Mouse (Mus musculus): ENCODE measurements around the gene Kbtbd12. TPM values are rescaled to one million over a fixed set of nuclear protein-coding genes. Genes with fewer than 3 reads are reported as not detected.

Gene Kbtbd12
- polyA plus RNA-seq, 2 experiments from 2014 or later: not detected

DNA sequence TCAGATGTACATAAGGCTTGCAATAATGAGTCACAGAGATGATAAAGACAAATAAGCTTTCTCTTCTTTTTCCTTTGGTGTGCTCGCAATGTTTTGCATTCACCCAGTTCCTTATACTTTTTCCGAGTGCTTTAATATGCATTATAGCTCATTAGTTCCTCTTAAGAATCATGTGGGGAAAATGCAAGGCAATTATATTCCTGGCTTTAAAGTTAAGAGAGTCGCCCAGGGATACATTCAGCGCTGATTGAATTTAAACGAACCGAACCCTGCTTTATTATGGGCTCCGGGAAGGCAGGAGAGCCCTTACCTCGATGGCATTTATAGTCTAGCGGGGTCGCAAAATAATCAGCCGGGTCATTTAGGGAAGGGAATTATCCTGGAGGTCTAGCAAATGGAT, 10.8 kb downstream of the Kbtbd12 start:
- ATAC-seq: no peak

DNA sequence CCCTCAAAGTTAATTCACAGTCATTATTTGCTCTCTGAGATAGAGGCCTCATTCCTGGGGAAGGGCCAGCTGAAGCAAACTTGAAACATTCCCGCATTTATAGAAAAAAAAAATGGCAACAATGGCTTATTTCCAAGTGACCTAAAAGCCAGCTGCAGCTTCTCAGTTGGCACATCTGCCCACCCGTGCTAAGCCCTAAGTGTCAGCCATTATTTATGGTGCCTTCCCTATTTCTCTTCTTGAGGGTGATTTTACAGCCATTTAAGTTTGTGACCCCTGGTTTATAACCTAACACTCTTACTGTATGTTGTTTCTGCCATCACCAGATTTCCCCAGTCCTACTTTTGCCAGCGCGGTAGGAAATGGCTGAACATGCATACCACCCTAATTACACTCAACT, 11.3 kb downstream of the Kbtbd12 start:
- no peak for ATAC-seq

DNA sequence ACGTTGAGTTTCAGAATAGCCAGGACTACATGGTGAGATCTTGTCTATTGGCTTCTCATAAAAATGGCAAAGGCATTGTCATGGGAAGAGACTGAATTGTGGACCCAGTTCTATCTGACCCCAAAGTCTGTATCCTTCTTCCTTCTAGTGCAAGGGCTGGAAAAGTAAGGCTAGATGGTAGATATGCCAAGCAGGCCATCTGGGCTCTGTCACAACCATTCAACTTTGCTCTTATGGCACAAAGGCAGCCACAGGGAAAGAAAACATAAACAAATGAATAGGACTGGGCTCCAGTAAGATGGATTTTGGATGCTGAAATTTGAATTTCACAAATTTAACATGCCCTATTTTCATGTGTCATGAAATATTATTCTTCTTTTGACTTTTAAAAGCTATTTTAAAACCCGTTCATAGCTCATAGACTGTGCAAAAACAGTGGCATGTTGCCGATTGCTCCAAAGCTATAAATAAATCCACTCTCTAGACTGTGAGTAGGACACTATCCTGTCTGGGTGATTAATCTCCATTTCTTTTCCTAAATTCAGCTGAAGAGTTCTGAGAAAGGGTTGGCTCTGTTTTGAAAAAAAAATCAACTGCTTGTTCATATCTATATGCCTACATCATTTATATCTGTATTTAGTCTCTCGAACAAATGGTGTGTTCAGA, 15.8 kb downstream of the Kbtbd12 start:
- no peak for ATAC-seq

DNA sequence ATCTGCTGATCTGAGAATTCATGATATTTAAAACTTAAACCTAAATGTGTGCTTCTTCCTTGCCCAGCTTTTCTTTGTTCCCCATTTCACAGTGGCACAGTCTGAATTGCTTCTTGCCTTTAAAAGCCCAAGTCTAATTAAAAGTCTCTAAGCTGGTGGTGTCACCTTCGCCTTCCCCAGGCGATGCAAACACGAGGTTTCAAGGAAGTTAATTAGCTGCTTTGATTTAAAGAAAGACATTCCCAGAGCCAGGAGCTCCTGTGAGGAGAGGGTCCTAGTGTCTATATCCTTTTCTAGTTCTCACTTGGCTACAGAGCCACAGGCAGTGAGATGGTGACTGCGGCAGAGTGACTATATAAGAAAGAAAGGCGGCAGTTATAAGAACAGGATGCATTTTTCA, 18.2 kb downstream of the Kbtbd12 start:
- ATAC-seq: no peak

DNA sequence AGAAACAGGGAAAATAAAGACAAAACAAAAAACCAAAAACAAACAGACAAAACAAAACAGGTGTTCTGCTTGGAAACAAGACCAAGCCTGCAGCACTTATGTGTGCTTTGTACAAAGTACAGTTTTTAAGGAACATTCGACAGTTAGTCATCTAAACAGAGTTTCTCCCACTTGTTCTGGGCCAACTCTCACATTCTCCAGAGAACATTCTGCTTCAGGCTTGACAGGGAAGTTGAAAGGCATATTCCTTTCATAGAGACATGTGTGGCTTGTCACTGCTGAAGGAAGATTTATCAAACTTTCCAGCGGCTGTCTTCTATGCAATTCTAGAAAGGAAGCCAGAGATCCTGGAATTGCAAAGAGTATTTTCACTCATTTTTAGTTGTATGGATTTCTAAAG, 22.4 kb downstream of the Kbtbd12 start:
- no peak for ATAC-seq

DNA sequence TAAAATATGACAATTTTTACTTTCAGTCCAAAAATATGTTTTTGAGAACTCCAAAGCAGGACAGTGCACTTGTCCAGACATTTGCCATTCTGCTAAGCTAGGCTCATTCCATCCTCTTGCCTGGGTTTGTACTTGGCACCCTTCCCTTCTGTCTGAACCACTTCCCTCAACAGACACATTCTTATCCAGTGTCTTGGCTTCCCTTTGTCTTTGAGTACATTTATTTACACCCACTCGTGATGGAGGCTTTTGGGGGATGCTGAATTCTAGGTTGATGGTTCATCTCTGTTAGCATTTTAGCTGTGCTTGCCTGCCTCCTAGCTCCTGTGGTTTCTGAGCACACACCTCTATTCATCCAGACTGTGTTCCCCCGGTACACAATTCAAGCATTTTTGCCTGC, 31.3 kb downstream of the Kbtbd12 start:
- ATAC-seq: no peak

DNA sequence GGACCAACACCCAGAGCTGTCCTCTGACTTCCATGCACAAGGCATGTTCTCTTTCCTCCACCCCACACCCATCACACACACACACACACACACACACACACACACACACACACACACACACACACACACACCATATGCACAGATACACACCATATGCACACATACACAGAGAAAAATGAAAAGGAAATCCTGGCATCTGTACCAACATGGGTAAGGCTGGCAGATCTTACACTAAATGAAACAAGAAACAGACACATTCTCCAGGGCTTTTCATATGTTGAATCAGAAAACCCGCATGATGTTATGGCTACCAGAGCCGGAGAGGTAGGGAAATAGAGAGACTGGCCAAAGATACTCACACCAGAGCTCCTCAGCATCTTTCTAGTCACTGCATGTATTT, 32.0 kb downstream of the Kbtbd12 start:
- no peak for ATAC-seq

DNA sequence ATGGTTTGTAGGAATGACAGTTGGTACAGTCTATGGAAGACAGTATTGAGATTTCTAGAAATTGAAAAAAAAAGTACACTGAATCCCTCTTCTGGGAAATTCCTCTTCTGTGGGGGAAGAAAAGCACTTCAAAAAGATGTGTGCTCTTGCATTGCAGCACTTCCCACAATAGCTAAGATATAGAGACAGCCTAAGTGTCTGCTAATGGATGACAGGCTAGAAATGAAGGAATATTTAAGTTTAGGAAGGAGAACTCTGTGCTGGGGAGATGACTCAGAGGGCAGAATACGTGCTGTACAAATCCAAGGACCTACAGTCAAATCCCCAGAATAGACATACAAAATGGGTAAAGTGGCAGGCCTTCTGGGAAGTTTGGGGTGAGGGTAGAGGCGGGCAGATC, 32.5 kb downstream of the Kbtbd12 start:
- no peak for ATAC-seq

DNA sequence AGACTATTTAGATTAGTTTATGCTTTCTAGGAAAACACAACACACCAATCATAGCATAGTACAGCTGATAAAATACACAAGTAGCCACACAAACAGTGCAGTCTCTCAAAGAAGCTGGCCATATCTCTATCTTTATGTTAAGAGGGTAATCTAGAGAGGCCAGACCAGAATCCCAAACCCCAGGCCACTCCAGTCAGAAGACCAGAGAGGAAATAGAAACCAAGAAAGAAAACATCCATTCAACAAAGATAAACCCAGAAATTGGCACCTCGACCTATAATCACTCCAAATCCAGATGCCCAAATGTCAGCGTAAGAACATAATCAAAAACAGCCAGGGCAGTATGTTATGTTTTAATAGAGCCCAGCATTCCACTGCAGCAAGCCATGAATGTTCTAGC, 41.6 kb downstream of the Kbtbd12 start:
- ATAC-seq: no peak

DNA sequence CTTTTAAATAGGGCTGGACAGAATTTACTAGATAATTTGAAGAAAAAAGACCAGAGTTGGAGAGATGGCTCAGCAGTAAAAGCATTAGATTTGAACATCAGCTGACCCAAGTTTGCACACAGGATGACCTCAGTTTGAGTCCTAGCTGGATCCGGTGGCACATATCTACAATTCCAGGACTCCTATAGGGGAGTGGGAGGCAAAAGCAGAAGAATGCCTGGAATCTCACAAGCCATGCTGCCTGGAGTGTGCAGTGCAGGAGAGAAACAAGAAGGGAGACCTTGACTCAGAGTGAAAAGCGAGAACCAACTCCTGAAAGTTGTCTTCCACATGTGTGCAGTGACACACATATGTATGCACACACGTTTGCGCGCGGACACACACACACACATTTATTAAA, 45.4 kb downstream of the Kbtbd12 start:
- ATAC-seq: no peak

DNA sequence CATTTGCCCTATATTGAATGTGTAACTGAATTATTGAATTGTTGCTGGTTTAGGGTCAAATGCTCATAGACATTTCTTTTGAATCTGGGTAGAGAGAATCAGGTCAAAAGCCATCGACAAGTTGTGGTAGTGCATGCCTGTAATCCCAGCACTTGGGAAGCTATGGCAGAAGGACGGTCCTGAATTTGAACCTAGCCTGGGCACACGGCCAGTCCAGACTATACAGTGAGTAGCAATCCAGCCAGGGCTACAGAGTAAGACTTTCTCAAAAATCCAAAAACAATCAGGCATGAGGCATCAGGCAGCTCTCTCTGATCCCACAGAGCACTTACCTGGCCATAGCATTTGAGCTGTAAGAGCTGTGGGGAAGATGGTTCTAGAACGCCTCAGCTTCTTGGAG, 47.5 kb downstream of the Kbtbd12 start:
- no peak for ATAC-seq

DNA sequence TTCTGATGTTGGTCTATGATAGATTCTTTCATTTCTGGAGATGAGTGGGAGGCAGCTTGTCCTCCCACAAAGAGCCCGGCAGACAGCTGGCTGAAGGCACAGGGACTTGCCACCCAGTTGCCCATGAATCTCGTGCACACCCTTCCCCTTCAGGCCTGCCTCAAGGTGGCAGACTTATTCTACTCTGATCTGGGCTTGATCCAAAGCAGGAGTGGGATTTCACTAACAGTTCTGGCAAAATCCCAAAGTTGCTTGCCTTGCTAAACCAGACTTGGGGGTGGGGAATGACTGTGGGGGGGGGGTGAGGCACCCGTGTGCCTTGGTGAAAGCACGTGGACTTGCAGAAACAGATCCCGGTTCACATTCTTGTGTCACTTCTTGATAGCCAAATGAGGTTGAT, 48.2 kb downstream of the Kbtbd12 start:
- no peak for ATAC-seq

DNA sequence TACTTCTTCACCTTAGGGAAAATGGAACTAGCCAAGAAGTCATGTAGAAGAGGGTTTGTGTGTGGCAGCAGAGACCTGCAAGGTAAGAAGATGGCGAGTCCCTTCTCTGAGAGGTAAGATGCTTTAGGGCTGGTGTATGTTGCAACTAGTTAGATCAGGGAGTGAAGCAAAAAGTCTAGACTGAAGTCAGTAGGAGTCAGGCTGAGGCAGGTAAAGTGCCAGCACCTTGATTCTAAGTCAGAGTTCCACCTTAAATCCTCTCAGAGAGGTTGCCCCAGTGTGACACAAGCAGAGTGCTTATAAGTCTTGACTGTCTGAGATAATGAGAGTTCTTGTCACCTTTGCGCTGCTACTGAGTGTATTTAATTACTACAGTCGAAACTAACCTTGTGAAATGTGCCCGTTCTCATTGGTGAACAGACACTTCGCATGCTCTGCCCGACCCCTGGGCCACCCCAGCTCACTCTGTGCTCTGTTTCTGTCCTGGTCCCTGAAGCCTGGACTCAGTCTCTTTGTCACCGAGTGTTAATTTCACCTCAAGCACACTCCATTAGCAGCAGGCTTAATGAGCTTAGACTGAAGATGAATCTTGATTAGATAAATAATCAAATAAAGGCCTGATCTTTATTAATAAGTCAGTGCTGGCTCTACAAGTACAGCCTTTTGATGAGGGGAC, 49.0 kb downstream of the Kbtbd12 start:
- ATAC-seq: no peak

DNA sequence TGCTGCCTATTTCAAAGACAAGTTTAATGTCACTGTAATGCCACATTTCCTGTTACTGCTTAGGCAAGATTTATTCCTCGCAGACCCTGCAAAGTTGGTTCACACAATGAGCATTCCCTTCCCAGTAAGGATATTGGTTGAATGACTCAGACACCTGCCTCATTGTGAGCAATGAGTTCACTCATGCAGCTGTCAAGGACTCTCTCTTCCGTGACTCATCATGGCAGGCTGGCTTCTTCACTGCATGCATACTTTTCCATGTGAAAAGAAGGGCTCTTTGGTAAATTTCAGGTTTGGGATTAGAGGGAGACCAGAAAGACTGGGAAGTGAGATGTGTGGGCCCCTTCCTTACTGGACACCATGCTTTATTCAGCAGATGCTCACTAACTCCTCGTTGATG, 50.7 kb downstream of the Kbtbd12 start:
- no peak for ATAC-seq

DNA sequence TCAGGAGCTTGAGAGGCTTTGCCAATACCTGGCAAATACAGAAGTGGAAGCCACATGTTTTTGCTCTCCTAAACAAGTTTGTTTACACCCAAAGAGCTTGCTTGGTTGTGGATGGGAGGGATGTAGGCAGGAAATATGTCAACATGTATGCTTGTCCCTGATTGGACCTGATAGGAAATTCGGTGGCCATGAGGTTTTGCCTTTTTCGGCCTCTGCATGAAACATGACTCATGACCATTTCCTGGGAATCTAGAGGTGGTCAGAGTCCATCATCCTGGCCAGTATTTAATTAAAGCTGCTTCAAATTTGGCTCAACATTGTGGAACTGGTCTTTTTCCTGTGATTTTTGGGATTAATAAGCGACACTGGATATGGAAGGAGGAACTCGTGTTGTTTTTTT, 53.8 kb downstream of the Kbtbd12 start:
- no peak for ATAC-seq

DNA sequence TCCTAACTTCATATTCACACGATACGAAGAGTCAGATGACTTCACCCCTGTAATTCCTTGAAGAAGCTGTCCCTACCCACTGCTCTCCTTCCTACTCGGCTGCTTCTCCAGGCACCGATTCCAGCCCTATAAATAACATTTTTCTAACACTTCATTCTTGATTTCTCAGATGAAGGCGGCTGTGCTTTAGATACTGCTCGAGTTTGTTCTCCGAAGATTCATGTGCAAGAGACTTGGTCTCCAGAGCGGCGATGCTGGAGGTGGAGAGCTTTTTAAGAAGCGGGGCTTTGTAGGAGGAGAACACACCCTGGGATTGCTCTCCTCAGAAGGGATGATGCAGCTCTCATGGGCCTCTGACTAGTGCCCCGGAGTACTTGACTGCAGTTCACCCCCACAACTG, 61.3 kb downstream of the Kbtbd12 start:
- ATAC-seq: no peak

DNA sequence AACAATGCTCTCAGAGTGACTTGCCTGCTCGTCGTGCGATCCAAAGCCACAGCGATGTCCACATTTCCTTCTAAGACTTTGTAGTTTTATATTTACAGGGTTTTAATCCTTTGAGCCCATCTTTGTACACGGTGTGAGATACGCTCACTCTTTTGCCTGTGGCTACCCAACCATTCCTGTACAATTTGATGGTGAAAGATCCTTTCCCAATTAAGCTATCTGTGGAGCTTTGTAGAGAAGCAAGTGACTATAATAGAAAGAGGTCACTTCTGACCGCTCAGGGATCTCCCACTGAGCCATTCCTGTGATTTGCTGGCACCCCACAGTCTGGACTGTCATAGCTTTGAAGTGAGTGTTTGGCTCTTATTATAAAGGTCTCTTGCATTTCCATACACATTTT, 71.1 kb downstream of the Kbtbd12 start:
- no peak for ATAC-seq

DNA sequence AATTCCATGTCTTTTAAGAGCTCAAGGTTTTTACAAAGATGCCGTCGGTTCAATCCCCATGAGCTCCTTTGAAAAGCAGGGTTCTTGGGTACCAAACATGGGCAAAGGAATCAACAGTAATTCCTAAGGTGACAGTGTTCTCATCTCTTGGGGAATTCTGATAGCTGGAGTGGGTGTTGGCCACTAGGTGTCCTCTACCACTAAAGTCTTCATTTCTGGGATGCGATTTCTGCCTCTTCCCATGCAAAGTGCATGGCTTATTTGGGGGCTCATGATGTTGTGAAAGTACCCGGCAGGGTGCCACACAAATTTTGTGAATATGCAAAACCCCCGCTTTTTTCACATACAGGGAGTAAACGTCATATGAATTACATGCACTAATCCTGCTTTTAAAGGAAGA, 72.7 kb downstream of the Kbtbd12 start:
- no peak for ATAC-seq

DNA sequence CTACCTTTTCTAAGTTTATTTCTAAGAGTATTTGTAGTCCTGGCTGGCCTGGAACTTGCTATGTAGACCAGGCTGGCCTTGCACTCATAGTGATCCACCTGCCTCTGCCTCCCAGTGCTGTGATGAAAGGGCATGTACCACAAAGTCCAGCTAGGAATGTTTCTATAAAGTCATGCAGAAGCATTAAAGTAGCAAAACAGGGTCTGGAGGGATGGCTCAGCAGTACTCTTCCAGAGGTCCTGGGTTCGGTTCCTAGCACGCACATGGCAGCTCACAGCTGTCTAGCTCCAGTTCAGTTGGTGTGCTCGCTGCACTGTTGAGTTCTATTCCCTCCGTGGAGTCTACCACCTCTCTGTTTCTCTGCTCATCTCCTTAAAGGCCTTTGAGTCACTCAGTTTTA, 77.6 kb downstream of the Kbtbd12 start:
- ATAC-seq: no peak

DNA sequence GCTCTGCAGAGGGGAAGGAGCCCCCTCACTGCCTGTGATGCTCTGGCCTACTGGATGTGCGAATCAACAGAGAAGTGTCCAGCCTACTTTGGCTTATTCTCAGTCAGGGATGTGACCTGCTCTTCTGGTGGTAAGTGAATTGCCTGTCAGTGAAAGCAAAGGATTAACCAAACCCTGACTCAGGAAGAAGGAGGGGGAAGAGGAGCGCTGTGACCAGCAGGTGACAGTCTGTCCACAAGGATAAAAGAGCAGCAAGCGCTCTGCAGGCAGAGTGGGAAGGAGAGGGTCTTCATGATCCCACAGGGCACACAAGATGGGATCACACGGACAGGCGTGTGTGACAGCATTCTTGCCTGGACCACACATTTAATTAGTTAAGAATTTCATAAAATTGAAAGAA, 78.1 kb downstream of the Kbtbd12 start:
- no peak for ATAC-seq

DNA sequence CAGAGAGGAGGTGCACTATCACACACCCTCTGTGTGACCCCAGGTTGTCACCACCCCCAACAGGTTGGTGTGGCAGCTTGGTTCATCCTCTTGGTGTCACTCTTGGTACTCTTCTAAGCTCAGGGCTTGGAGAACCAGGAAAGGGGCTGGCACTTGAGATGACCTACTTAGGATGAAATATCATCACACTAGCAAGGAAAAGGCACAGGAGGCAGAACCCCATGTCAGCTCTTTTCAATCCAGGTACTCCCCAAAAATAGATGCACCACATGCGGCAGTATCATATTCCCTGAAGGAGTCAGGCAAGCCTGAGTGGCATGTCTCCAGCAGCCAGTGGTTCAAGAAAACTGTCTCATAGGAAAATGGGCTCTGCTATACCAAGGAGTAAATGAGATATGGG, 79.7 kb downstream of the Kbtbd12 start:
- ATAC-seq: no peak

DNA sequence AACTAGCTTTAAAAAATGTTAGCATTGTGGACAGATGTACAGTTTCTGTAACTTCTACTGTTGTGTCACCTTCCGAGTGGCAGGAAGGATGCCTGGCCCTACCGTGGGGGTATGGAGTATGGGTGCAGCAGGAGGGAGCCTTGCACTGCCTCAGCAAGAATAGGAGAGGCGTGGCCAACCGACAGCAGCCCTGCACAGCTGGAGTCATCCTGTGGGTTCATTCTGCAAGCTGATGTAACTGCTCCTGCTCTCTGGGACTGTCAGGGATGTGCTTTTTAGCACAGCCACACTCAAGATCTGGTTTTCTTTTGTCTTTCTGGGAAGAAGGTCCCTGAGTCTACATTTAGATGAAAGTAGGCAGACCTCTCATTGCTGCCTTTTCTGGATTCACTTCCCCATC, 80.2 kb downstream of the Kbtbd12 start:
- ATAC-seq: no peak

DNA sequence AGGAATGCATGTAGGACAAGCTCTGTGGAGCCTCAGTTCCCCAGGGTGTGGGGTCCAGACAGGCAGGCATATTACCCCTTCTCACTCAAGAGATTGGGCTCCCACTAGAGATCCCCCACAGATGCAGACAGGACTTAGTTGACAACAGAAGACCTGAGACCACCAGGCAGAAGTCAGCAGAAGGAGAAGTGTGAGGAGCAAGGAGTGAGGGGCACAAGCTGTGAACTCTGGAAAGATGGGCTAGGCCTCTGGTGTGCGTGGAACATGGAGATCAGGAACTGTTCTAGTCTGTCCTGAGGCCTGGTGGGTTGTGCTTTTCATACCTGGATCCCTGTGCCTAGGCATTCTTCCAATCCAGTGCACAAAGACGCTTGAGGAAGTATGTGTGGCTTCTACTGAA, 87.8 kb downstream of the Kbtbd12 start:
- ATAC-seq: no peak

DNA sequence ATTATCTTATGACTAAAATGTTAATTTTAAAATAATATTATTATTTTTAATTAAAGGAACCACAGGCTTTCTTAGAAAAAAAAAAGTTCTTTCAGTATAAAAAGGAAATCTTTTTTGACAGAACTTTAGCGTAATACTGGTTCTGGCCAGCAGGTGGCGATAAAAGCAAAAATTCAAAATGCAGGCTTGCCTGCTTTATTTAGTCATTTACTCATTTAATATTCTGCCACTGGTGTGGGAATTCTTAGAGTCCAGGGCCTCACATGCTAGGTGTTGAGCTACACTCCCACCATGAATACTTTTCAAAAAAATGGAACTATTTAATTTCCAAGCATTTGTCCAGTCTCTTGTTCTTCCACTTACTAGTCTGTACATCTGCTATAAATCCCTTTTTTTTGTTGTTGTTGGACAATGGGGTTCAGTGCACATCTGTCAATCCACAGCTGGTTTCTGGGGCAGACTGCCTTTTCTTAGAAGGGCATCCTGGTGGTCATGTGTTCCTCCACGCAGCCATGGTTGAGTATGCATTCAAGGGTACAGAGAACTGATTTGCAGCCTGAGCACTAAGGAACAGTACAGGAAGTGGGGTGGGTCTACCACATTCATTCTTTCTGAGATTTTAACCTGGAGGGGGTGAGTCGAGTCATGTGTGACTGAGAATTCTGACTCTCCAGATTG, 88.5 kb downstream of the Kbtbd12 start:
- ATAC-seq: no peak
